Mouse (Mus musculus) liver, postnatal 0 days (tissue): ENCODE results near the gene Kmt5a.

Experiments used
- CTCF ChIP-seq: sonication (generic); IDR thresholded peaks from 2 replicates; pipeline ENCODE4 v1.5.1; 2016; ENCODE audit warnings: antibody characterized with exemption, low read depth
- EP300 ChIP-seq: IDR thresholded peaks from 2 replicates; pipeline ENCODE4 v1.6.1; 2016; ENCODE audit warnings: antibody characterized with exemption, low read depth, mild to moderate bottlenecking

- TF ChIP-seq CTCF (no peak), EP300 (no peak)
These were observed 70.9 kb downstream of the Kmt5a start for GRCm38 (mm10) chr5:124510536-124511050.
